Mouse (Mus musculus): ENCODE results near the gene Gm20403. TPM values are rescaled to one million over a fixed set of nuclear protein-coding genes. Genes with fewer than 3 reads are reported as not detected.
"Not testable (repeated sequence)": the region's sequence is repeated elsewhere in the genome, so short reads cannot be mapped to it uniquely, and the experiment has no call there.

The Gm20403 gene
- polyA plus RNA-seq (2012; rRNA removed), result not detected in 2 replicates

GRCm38 (mm10) chr12:54986052-54986717 lies at the start of gene Gm20403:
Gm20403 (minus strand) TSS chr12:54986529.
- DNase-seq (ENCODE audit: low read depth), result peak; percentile 44

DNA sequence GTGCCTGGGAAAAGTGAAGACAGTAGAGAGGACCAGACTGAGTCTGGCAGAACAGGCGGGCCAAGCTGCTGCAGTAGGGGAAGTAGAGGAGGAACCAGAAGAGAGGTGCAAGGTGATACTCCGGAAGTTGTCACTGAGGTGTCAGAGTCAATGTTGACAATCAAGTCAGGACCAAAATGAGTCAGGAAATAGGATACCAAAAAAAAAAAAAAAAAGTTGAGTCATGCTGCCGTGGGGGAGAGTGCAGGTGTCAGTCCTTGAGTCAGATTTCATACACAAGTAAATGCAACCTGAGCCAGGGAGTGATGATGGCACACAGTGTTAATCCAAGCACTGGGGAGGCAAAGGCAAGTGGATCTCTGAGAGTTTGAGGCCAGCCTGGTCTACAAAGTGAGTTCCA lies 40.8 kb upstream of the Gm20403 start:
- no peak for DNase-seq (ENCODE audit: low read depth)

GRCm38 (mm10) chr12:55023284-55023683 lies 37.0 kb upstream of the Gm20403 start:
- DNase-seq (ENCODE audit: low read depth), result no peak

GRCm38 (mm10) chr12:55019421-55019877 lies 33.1 kb upstream of the Gm20403 start:
- DNase-seq (ENCODE audit: low read depth), result no peak

- no peak for DNase-seq (ENCODE audit: low read depth)
Measured at GRCm38 (mm10) chr12:55017119-55017721, 30.9 kb upstream of the Gm20403 start.

DNA sequence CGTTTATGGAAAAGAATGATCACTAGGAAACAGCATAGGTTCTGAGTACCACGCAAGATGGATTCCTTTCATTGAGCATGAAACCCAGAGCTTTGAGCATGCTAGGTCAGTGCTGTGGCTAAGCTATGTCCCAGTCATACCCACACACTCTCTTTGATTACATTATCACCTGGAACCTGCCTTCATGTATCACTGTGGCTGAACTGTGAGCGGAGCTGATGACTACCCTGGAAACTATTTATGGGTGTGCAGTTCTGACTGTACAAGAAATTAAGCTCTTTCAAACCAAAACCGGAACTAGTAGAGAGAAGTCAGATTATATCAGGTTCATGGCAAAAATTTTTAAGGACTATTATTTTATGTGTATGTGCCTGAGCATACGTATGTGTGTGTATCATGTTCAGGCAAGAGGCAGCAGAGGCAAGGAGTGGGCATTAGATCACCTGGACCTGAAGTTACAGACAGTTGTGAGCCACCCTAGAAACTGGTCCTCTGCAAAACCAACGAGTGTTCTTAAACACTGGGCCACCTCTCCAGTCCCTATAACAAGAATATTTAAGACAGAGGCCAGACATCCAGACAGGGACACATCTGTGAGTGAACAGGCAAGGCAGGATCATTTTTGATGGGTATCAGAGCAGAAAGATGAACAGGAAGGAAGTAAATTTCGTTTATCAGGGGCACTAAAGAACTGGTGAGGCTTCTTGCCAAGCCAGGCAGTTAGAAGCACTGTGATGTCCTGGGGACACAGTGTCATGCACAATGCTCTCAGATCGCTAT lies 30.2 kb upstream of the Gm20403 start:
- DNase-seq (ENCODE audit: low read depth), result no peak

- no peak for DNase-seq (ENCODE audit: low read depth)
Measured at GRCm38 (mm10) chr12:55015428-55015827, 29.1 kb upstream of the Gm20403 start.

- DNase-seq (ENCODE audit: low read depth), result peak; percentile 75
Measured at GRCm38 (mm10) chr12:55013626-55014398, 27.5 kb upstream of the Gm20403 start, which contains the start of gene Baz1a. Baz1a (minus strand) TSS chr12:55014348.

GRCm38 (mm10) chr12:55013031-55013430 lies 26.7 kb upstream of the Gm20403 start:
- DNase-seq (ENCODE audit: low read depth), result peak; percentile 67

- DNase-seq (ENCODE audit: low read depth), result peak; percentile 49
Measured at GRCm38 (mm10) chr12:55007361-55008008, 21.2 kb upstream of the Gm20403 start.

DNA sequence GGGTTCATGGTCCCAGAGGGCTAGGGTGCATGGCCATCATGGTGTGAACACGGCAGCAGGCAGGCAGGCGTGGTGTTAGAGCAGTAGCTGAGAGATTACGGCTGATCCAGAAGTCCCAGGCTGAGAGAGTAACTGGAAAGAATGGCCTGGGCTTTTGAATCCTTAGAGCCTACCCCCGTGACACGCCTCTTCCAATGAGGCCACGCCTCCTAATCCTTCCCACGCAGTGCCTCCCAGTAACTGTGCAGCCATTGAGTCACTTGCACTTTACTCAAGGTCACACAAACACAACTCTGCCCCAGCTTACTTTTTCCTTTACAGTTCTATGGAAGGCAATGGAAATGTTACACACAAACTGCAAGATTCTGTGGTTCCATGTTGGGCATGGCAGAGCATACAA lies 19.7 kb upstream of the Gm20403 start:
- DNase-seq (ENCODE audit: low read depth), result no peak

DNA sequence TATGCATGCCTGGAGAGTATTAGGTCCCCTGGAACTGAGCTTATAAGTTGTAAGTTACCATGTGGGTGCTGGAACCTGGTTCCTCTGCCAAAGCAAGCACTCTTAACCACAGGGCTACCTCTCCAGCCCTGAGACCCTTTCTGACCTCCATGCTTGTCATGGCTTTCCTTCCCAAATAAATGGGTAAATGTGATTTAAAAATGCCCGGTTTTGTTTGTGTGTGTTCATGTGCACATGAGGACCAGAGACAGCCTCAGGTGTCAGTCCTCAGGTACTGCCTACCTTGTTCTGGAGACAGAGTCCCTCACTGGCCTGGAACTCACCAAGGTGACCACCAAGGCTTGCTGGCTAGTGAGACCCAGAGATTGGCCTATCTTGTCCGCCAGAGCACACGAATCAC lies 18.1 kb upstream of the Gm20403 start:
- no peak for DNase-seq (ENCODE audit: low read depth)

- no peak for DNase-seq (ENCODE audit: low read depth)
Measured at GRCm38 (mm10) chr12:55003843-55004242, 17.5 kb upstream of the Gm20403 start.

- not testable (repeated sequence) for DNase-seq (ENCODE audit: low read depth)
Measured at GRCm38 (mm10) chr12:55002532-55002931, 16.2 kb upstream of the Gm20403 start.

- DNase-seq (ENCODE audit: low read depth), result no peak
Measured at GRCm38 (mm10) chr12:54999016-54999690, 12.8 kb upstream of the Gm20403 start.

DNA sequence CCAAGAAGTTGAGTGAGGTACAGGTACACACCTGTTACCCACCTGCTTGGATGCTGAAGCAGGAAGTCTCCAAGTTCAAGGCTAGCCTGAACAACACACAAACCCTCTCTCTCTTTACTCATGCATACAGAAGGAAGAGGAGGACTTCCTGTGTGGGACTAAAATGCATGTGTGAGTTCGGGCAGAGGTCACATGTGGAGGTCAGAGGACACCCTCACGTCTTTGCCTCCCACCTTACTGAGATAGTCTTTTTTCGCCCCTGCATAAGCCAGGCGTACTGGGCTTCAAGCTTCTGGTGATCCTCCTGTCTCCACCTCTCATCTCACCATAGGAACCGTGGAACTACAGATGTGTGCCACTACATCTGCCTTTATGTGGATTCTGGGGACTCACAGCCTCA lies 12.1 kb upstream of the Gm20403 start:
- DNase-seq (ENCODE audit: low read depth), result no peak

DNA sequence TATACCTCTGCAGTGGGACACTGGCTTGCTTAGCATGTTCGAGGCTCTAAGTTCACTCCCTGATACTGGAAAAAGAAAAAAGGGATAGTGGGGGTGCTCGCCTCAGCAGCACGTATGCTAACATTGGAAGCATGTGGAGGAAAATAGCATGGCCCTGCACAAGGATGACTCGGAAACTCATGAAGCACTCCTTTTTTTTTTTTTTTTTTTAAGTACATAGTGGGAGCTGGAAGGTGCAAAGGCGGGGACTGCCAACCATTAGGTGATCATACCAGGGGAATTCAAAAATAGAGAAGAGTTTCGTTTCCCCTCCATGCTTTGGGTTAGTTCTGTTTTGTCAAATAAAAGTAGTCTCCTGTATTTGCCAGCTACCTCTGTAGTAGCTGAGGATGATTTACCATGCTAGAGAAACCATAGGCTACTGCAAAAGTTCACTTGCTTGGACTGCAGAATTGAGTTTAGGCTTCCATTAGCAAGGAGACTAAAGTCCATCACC lies 10.7 kb upstream of the Gm20403 start:
- no peak for DNase-seq (ENCODE audit: low read depth)

GRCm38 (mm10) chr12:54995965-54996364 lies 9.6 kb upstream of the Gm20403 start:
- DNase-seq (ENCODE audit: low read depth), result no peak

GRCm38 (mm10) chr12:54994418-54994817 lies 8.1 kb upstream of the Gm20403 start:
- DNase-seq (ENCODE audit: low read depth), result no peak

GRCm38 (mm10) chr12:54994068-54994386 lies 7.7 kb upstream of the Gm20403 start:
- DNase-seq (ENCODE audit: low read depth), result no peak

All from gonadal fat pad, adult 2 months (tissue).